Mouse (Mus musculus): ENCODE data around the gene H2-Q7. TPM values are rescaled to one million over a fixed set of nuclear protein-coding genes. Genes with fewer than 3 reads are reported as not detected.
"Not testable (repeated sequence)": the region's sequence is repeated elsewhere in the genome, so short reads cannot be mapped to it uniquely, and the experiment has no call there.

Gene H2-Q7
- polyA plus RNA-seq, 1 experiment from 2014 or later, result 3.1 TPM

GRCm38 (mm10) chr17:35425474-35425873, 13.5 kb upstream of the H2-Q7 start:
- not testable (repeated sequence) for H3K27me3 ChIP-seq (replicated peaks; ENCODE audit: insufficient read depth, low read length); H3K9ac ChIP-seq (replicated peaks; ENCODE audit: low read depth); ATAC-seq; H3K4me1 ChIP-seq (ENCODE audit: insufficient read depth, low read depth, low read length); H3K27ac ChIP-seq (ENCODE audit: low read length); H3K9me3 ChIP-seq (ENCODE audit: low read length); H3K36me3 ChIP-seq (ENCODE audit: insufficient read depth, low read length)
- Histone ChIP-seq H3K4me3 (ENCODE audit: low read depth, low read length) (peak overlapping the region; percentile 28), H3K4me2 (replicated peaks; ENCODE audit: low read depth, low read length) (peak overlapping the region; percentile 57)
- TF ChIP-seq CTCF (IDR thresholded peaks at IDR 0.05), result peak; percentile 16; the same call in 1 of the 2 replicates
- peak; percentile 17 for DNase-seq (ENCODE audit: low spot score)
- WGBS, result 12% methylated on average over 26 of the region's 28 CpGs

GRCm38 (mm10) chr17:35428883-35429282, 10.1 kb upstream of the H2-Q7 start:
- not testable (repeated sequence) for H3K4me1 ChIP-seq (ENCODE audit: insufficient read depth, low read depth, low read length); ATAC-seq; H3K4me2 ChIP-seq (replicated peaks; ENCODE audit: low read depth, low read length); DNase-seq (ENCODE audit: low spot score); H3K9ac ChIP-seq (replicated peaks; ENCODE audit: low read depth); H3K36me3 ChIP-seq (ENCODE audit: insufficient read depth, low read length); H3K4me3 ChIP-seq (ENCODE audit: low read depth, low read length); H3K9me3 ChIP-seq (ENCODE audit: low read length); H3K27me3 ChIP-seq (replicated peaks; ENCODE audit: insufficient read depth, low read length); H3K27ac ChIP-seq (ENCODE audit: low read length)
- 76% methylated on average over 6 of the region's 6 CpGs for WGBS

- not testable (repeated sequence) for DNase-seq (ENCODE audit: low spot score); H3K27ac ChIP-seq (ENCODE audit: low read length); H3K4me1 ChIP-seq (ENCODE audit: insufficient read depth, low read depth, low read length); H3K36me3 ChIP-seq (ENCODE audit: insufficient read depth, low read length); H3K4me2 ChIP-seq (replicated peaks; ENCODE audit: low read depth, low read length); H3K27me3 ChIP-seq (replicated peaks; ENCODE audit: insufficient read depth, low read length); H3K4me3 ChIP-seq (ENCODE audit: low read depth, low read length); H3K9me3 ChIP-seq (ENCODE audit: low read length); ATAC-seq; H3K9ac ChIP-seq (replicated peaks; ENCODE audit: low read depth)
- 82% methylated on average over 6 of the region's 6 CpGs for WGBS
Observed at GRCm38 (mm10) chr17:35430671-35431070, 8.3 kb upstream of the H2-Q7 start.

GRCm38 (mm10) chr17:35432167-35432566, 6.8 kb upstream of the H2-Q7 start:
- not testable (repeated sequence) for H3K4me3 ChIP-seq (ENCODE audit: low read depth, low read length); H3K36me3 ChIP-seq (ENCODE audit: insufficient read depth, low read length); H3K27me3 ChIP-seq (replicated peaks; ENCODE audit: insufficient read depth, low read length); H3K9me3 ChIP-seq (ENCODE audit: low read length); DNase-seq (ENCODE audit: low spot score); H3K4me2 ChIP-seq (replicated peaks; ENCODE audit: low read depth, low read length); H3K4me1 ChIP-seq (ENCODE audit: insufficient read depth, low read depth, low read length); H3K9ac ChIP-seq (replicated peaks; ENCODE audit: low read depth); ATAC-seq; H3K27ac ChIP-seq (ENCODE audit: low read length)
- 92% methylated on average over 3 of the region's 3 CpGs for WGBS

- H3K36me3 ChIP-seq (ENCODE audit: insufficient read depth, low read length); H3K4me1 ChIP-seq (ENCODE audit: insufficient read depth, low read depth, low read length); H3K9me3 ChIP-seq (ENCODE audit: low read length); H3K4me3 ChIP-seq (ENCODE audit: low read depth, low read length); ATAC-seq; H3K4me2 ChIP-seq (replicated peaks; ENCODE audit: low read depth, low read length); DNase-seq (ENCODE audit: low spot score); H3K27ac ChIP-seq (ENCODE audit: low read length); H3K27me3 ChIP-seq (replicated peaks; ENCODE audit: insufficient read depth, low read length); H3K9ac ChIP-seq (replicated peaks; ENCODE audit: low read depth): not testable (repeated sequence)
- WGBS, result 7% methylated on average over 8 of the region's 8 CpGs
- TF ChIP-seq CTCF (IDR thresholded peaks at IDR 0.05), result peak; percentile 74
Observed at GRCm38 (mm10) chr17:35434836-35435235, 4.1 kb upstream of the H2-Q7 start.

GRCm38 (mm10) chr17:35435577-35435976, 3.4 kb upstream of the H2-Q7 start:
- not testable (repeated sequence) for H3K27ac ChIP-seq (ENCODE audit: low read length); H3K4me1 ChIP-seq (ENCODE audit: insufficient read depth, low read depth, low read length); H3K9ac ChIP-seq (replicated peaks; ENCODE audit: low read depth); H3K27me3 ChIP-seq (replicated peaks; ENCODE audit: insufficient read depth, low read length); H3K4me2 ChIP-seq (replicated peaks; ENCODE audit: low read depth, low read length); DNase-seq (ENCODE audit: low spot score); ATAC-seq; H3K9me3 ChIP-seq (ENCODE audit: low read length); H3K36me3 ChIP-seq (ENCODE audit: insufficient read depth, low read length); H3K4me3 ChIP-seq (ENCODE audit: low read depth, low read length)
- WGBS, result 72% methylated on average over 3 of the region's 3 CpGs

GRCm38 (mm10) chr17:35437386-35437936, 1.5 kb upstream of the H2-Q7 start:
- not testable (repeated sequence) for ATAC-seq; H3K9me3 ChIP-seq (ENCODE audit: low read length); H3K9ac ChIP-seq (replicated peaks; ENCODE audit: low read depth); H3K4me1 ChIP-seq (ENCODE audit: insufficient read depth, low read depth, low read length); DNase-seq (ENCODE audit: low spot score); H3K4me2 ChIP-seq (replicated peaks; ENCODE audit: low read depth, low read length); H3K27ac ChIP-seq (ENCODE audit: low read length); H3K4me3 ChIP-seq (ENCODE audit: low read depth, low read length); H3K27me3 ChIP-seq (replicated peaks; ENCODE audit: insufficient read depth, low read length); H3K36me3 ChIP-seq (ENCODE audit: insufficient read depth, low read length)
- 41% methylated on average over 1 of the region's 1 CpGs for WGBS

GRCm38 (mm10) chr17:35438395-35438794, 560 bp upstream of the H2-Q7 start:
- ATAC-seq; H3K4me3 ChIP-seq (ENCODE audit: low read depth, low read length); H3K4me1 ChIP-seq (ENCODE audit: insufficient read depth, low read depth, low read length); H3K4me2 ChIP-seq (replicated peaks; ENCODE audit: low read depth, low read length); DNase-seq (ENCODE audit: low spot score); H3K9ac ChIP-seq (replicated peaks; ENCODE audit: low read depth); H3K9me3 ChIP-seq (ENCODE audit: low read length); H3K27me3 ChIP-seq (replicated peaks; ENCODE audit: insufficient read depth, low read length); H3K27ac ChIP-seq (ENCODE audit: low read length); H3K36me3 ChIP-seq (ENCODE audit: insufficient read depth, low read length): not testable (repeated sequence)
- 56% methylated on average over 1 of the region's 3 CpGs for WGBS

- not testable (repeated sequence) for H3K27ac ChIP-seq (ENCODE audit: low read length); H3K27me3 ChIP-seq (replicated peaks; ENCODE audit: insufficient read depth, low read length); H3K36me3 ChIP-seq (ENCODE audit: insufficient read depth, low read length); H3K4me1 ChIP-seq (ENCODE audit: insufficient read depth, low read depth, low read length); DNase-seq (ENCODE audit: low spot score); H3K9me3 ChIP-seq (ENCODE audit: low read length)
- peak; percentile 39 for ATAC-seq
- Histone ChIP-seq H3K4me2 (replicated peaks; ENCODE audit: low read depth, low read length) (peak overlapping the region; percentile 86), H3K4me3 (ENCODE audit: low read depth, low read length) (peak overlapping the region; percentile 41), H3K9ac (replicated peaks; ENCODE audit: low read depth) (peak overlapping the region; percentile 32; the same call in 1 of the 2 replicates)
- WGBS, result under 1% methylated on average over 39 of the region's 48 CpGs
Observed at GRCm38 (mm10) chr17:35439295-35439747, 366 bp downstream of the H2-Q7 start.
